Mouse (Mus musculus): ENCODE data around the gene Mucl3. TPM values are rescaled to one million over a fixed set of nuclear protein-coding genes. Genes with fewer than 3 reads are reported as not detected.

Mucl3 gene
- polyA plus RNA-seq, 1 experiment from 2014 or later = 0.12 TPM

Other genes with a start within 250 kb of the Mucl3 start
- 2.1 and 2.5 TPM in 2 replicates for gene H2-Q6, start 218.8 kb downstream of the Mucl3 start, polyA plus RNA-seq (2016; fragmentation: Nextera tagmentation; extraction: Ambion mirVana)
- gene H2-Q7, start 204.5 kb downstream of the Mucl3 start, polyA plus RNA-seq (2016; fragmentation: Nextera tagmentation; extraction: Ambion mirVana) = 18.5 and 19.8 TPM in 2 replicates
- 0.36 and 0.37 TPM in 2 replicates for gene H2-Q10, start 173.6 kb downstream of the Mucl3 start, polyA plus RNA-seq (2016; fragmentation: Nextera tagmentation; extraction: Ambion mirVana)
- gene Pou5f1, start 137.7 kb downstream of the Mucl3 start, polyA plus RNA-seq (2016; fragmentation: Nextera tagmentation; extraction: Ambion mirVana) = 0.12 TPM in 1 of 2 replicates, not detected in the other
- gene Tcf19, start 126.9 kb downstream of the Mucl3 start, polyA plus RNA-seq (2016; fragmentation: Nextera tagmentation; extraction: Ambion mirVana) = 52.2 and 57.1 TPM in 2 replicates
- 21.6 and 26.1 TPM in 2 replicates for gene Cchcr1, start 126.6 kb downstream of the Mucl3 start, polyA plus RNA-seq (2016; fragmentation: Nextera tagmentation; extraction: Ambion mirVana)
- 2.2 and 2.6 TPM in 2 replicates for gene Psors1c2, start 110.5 kb downstream of the Mucl3 start, polyA plus RNA-seq (2016; fragmentation: Nextera tagmentation; extraction: Ambion mirVana)
- not detected in 2 replicates for gene Cdsn, start 91.6 kb downstream of the Mucl3 start, polyA plus RNA-seq (2016; fragmentation: Nextera tagmentation; extraction: Ambion mirVana)
- gene 2300002M23Rik, start 76.2 kb downstream of the Mucl3 start, polyA plus RNA-seq (2016; fragmentation: Nextera tagmentation; extraction: Ambion mirVana) = not detected in 2 replicates
- not detected in 2 replicates for gene Sfta2, start 42.1 kb downstream of the Mucl3 start, polyA plus RNA-seq (2016; fragmentation: Nextera tagmentation; extraction: Ambion mirVana)
- not detected in 2 replicates for gene Gm9573, start 17.1 kb downstream of the Mucl3 start, polyA plus RNA-seq (2016; fragmentation: Nextera tagmentation; extraction: Ambion mirVana)
- gene Vars2, start 23.9 kb upstream of the Mucl3 start, polyA plus RNA-seq (2016; fragmentation: Nextera tagmentation; extraction: Ambion mirVana) = 19.3 and 20.2 TPM in 2 replicates
- gene Gtf2h4, start 30.0 kb upstream of the Mucl3 start, polyA plus RNA-seq (2016; fragmentation: Nextera tagmentation; extraction: Ambion mirVana) = 59.3 and 62.3 TPM in 2 replicates
- gene Ddr1, start 60.9 kb upstream of the Mucl3 start, polyA plus RNA-seq (2016; fragmentation: Nextera tagmentation; extraction: Ambion mirVana) = 105 and 112 TPM in 2 replicates
- 4.6 and 5.3 TPM in 2 replicates for gene Ier3, start 178.0 kb upstream of the Mucl3 start, polyA plus RNA-seq (2016; fragmentation: Nextera tagmentation; extraction: Ambion mirVana)
- 49.7 and 51.6 TPM in 2 replicates for gene Flot1, start 179.5 kb upstream of the Mucl3 start, polyA plus RNA-seq (2016; fragmentation: Nextera tagmentation; extraction: Ambion mirVana)
- gene Tubb5, start 194.6 kb upstream of the Mucl3 start, polyA plus RNA-seq (2016; fragmentation: Nextera tagmentation; extraction: Ambion mirVana) = 1,607 and 1,608 TPM in 2 replicates
- gene Mdc1, start 197.8 kb upstream of the Mucl3 start, polyA plus RNA-seq (2016; fragmentation: Nextera tagmentation; extraction: Ambion mirVana) = 26.9 and 29.3 TPM in 2 replicates
- 81.9 and 84.0 TPM in 2 replicates for gene Nrm, start 217.6 kb upstream of the Mucl3 start, polyA plus RNA-seq (2016; fragmentation: Nextera tagmentation; extraction: Ambion mirVana)
- gene Ppp1r18, start 221.9 kb upstream of the Mucl3 start, polyA plus RNA-seq (2016; fragmentation: Nextera tagmentation; extraction: Ambion mirVana) = 21.3 and 21.6 TPM in 2 replicates
- 59.6 and 60.3 TPM in 2 replicates for gene Dhx16, start 236.1 kb upstream of the Mucl3 start, polyA plus RNA-seq (2016; fragmentation: Nextera tagmentation; extraction: Ambion mirVana)

Measured in forebrain, embryonic 10.5 days (tissue).